Mouse (Mus musculus) lung, embryonic 16.5 days (tissue): ENCODE data around the gene Olfr710. TPM values are rescaled to one million over a fixed set of nuclear protein-coding genes. Genes with fewer than 3 reads are reported as not detected.

Experiments used
- polyA plus RNA-seq: library from polyadenylated mRNA; unstranded; fragments of >200 nt; fragmentation: Nextera tagmentation; extraction: Ambion mirVana; gene quantifications from 2 replicates; pipeline ENCODE4 v1.2.1, GENCODE M21; 2015

Olfr710 gene
- polyA plus RNA-seq, 1 experiment from 2014 or later = not detected

Other genes with a start within 250 kb of the Olfr710 start
- not detected in 2 replicates for gene Olfr695, start 231.9 kb downstream of the Olfr710 start, polyA plus RNA-seq
- not detected in 2 replicates for gene Olfr697, start 205.9 kb downstream of the Olfr710 start, polyA plus RNA-seq
- not detected in 2 replicates for gene Olfr698, start 192.9 kb downstream of the Olfr710 start, polyA plus RNA-seq
- gene Olfr699, start 155.1 kb downstream of the Olfr710 start, polyA plus RNA-seq = not detected in 2 replicates
- gene Olfr700, start 139.5 kb downstream of the Olfr710 start, polyA plus RNA-seq = not detected in 2 replicates
- gene Olfr701, start 134.2 kb downstream of the Olfr710 start, polyA plus RNA-seq = not detected in 2 replicates
- gene Olfr702, start 114.4 kb downstream of the Olfr710 start, polyA plus RNA-seq = not detected in 2 replicates
- gene Olfr703, start 105.0 kb downstream of the Olfr710 start, polyA plus RNA-seq = not detected in 2 replicates
- gene Olfr704, start 85.1 kb downstream of the Olfr710 start, polyA plus RNA-seq = not detected in 2 replicates
- gene Olfr705, start 71.4 kb downstream of the Olfr710 start, polyA plus RNA-seq = not detected in 2 replicates
- not detected in 2 replicates for gene Olfr706, start 60.1 kb downstream of the Olfr710 start, polyA plus RNA-seq
- gene Olfr707, start 47.1 kb downstream of the Olfr710 start, polyA plus RNA-seq = not detected in 2 replicates
- gene Olfr1532-ps1, start 40.3 kb downstream of the Olfr710 start, polyA plus RNA-seq = not detected in 2 replicates
- gene Olfr709-ps1, start 16.1 kb downstream of the Olfr710 start, polyA plus RNA-seq = not detected in 2 replicates
- gene Olfr6, start 15.6 kb upstream of the Olfr710 start, polyA plus RNA-seq = not detected in 2 replicates
- not detected in 2 replicates for gene Olfr711, start 27.1 kb upstream of the Olfr710 start, polyA plus RNA-seq
- gene Olfr2, start 57.8 kb upstream of the Olfr710 start, polyA plus RNA-seq = not detected in 2 replicates
- not detected in 2 replicates for gene Olfr713, start 82.9 kb upstream of the Olfr710 start, polyA plus RNA-seq
- not detected in 2 replicates for gene Olfr714, start 122.7 kb upstream of the Olfr710 start, polyA plus RNA-seq
- gene Olfr17, start 144.9 kb upstream of the Olfr710 start, polyA plus RNA-seq = not detected in 2 replicates
- gene Olfr715b, start 162.1 kb upstream of the Olfr710 start, polyA plus RNA-seq = not detected in 2 replicates
- gene Olfr715, start 182.8 kb upstream of the Olfr710 start, polyA plus RNA-seq = not detected in 2 replicates
- not detected in 2 replicates for gene Olfr716, start 190.0 kb upstream of the Olfr710 start, polyA plus RNA-seq
- gene Nlrp14, start 218.7 kb upstream of the Olfr710 start, polyA plus RNA-seq = not detected in 2 replicates